Mouse (Mus musculus) adrenal gland, postnatal 4 days (tissue): Measurements from ENCODE around the gene Lgals3bp. TPM values are rescaled to one million over a fixed set of nuclear protein-coding genes. Genes with fewer than 3 reads are reported as not detected.
"Not testable (repeated sequence)": the region's sequence is repeated elsewhere in the genome, so short reads cannot be mapped to it uniquely, and the experiment has no call there.

ENCODE experiments used
- DNase-seq, 2 experiments: peaks; one replicate each; pipeline ENCODE4 v3.0.0; 2021 to 2022; ENCODE audit warnings: low spot score in 2 of 2, mixed read lengths in 2 of 2
- total RNA-seq, 2 experiments: library from RNA; stranded (reverse); gene quantifications; 2 replicates each; pipeline ENCODE4 v1.2.3; 2021

Lgals3bp gene
- total RNA-seq, 2 experiments from 2014 or later, result 60.6 to 61.6 TPM

GRCm38 (mm10) chr11:118403951-118404899, 2.3 kb upstream of the Lgals3bp start:
- no peak for DNase-seq

GRCm38 (mm10) chr11:118403183-118403582, 1.3 kb upstream of the Lgals3bp start:
- no peak for DNase-seq

GRCm38 (mm10) chr11:118401195-118401594, 697 bp downstream of the Lgals3bp start:
- no peak for DNase-seq

GRCm38 (mm10) chr11:118400566-118400936, 1.3 kb downstream of the Lgals3bp start:
- no peak for DNase-seq

GRCm38 (mm10) chr11:118399891-118400565, 1.9 kb downstream of the Lgals3bp start:
- DNase-seq, result no peak

GRCm38 (mm10) chr11:118397806-118398530, 3.9 kb downstream of the Lgals3bp start:
- no peak for DNase-seq

GRCm38 (mm10) chr11:118394538-118394937, 7.4 kb downstream of the Lgals3bp start:
- DNase-seq, result no peak

GRCm38 (mm10) chr11:118393991-118394390, 7.9 kb downstream of the Lgals3bp start:
- no peak for DNase-seq

GRCm38 (mm10) chr11:118387816-118388215, 14.1 kb downstream of the Lgals3bp start:
- DNase-seq, result not testable (repeated sequence)

GRCm38 (mm10) chr11:118379251-118380009, 22.5 kb downstream of the Lgals3bp start:
- peak; percentile 51 to 81 for DNase-seq

- DNase-seq, result no peak
Measured at GRCm38 (mm10) chr11:118378656-118379055, 23.2 kb downstream of the Lgals3bp start.

GRCm38 (mm10) chr11:118376323-118376722, 25.6 kb downstream of the Lgals3bp start:
- DNase-seq, result not testable (repeated sequence)

GRCm38 (mm10) chr11:118375881-118376280, 26.0 kb downstream of the Lgals3bp start:
- no peak for DNase-seq

- DNase-seq, result no peak
Measured at GRCm38 (mm10) chr11:118375461-118375860, 26.4 kb downstream of the Lgals3bp start.

- no peak for DNase-seq
Measured at GRCm38 (mm10) chr11:118375006-118375405, 26.9 kb downstream of the Lgals3bp start.

- DNase-seq, result no peak
Measured at GRCm38 (mm10) chr11:118374506-118374905, 27.4 kb downstream of the Lgals3bp start.

- DNase-seq, result no peak
Measured at GRCm38 (mm10) chr11:118372641-118373040, 29.3 kb downstream of the Lgals3bp start.

GRCm38 (mm10) chr11:118371876-118372275, 30.0 kb downstream of the Lgals3bp start:
- no peak for DNase-seq

GRCm38 (mm10) chr11:118369657-118370056, 32.2 kb downstream of the Lgals3bp start:
- no peak for DNase-seq

- DNase-seq, result no peak
Measured at GRCm38 (mm10) chr11:118369251-118369650, 32.6 kb downstream of the Lgals3bp start.

GRCm38 (mm10) chr11:118368330-118368729, 33.6 kb downstream of the Lgals3bp start:
- no peak for DNase-seq
